Mouse (Mus musculus): ENCODE measurements around the gene Mtap.

GRCm38 (mm10) chr4:89089110-89089509 lies 47.8 kb upstream of the Mtap start:
- no peak for TF ChIP-seq CTCF (IDR thresholded peaks at IDR 0.05; ENCODE audit: control insufficient read depth, insufficient read depth, insufficient replicate concordance, low read depth, low read length)
- TF ChIP-seq POLR2A (IDR thresholded peaks at IDR 0.05; ENCODE audit: control insufficient read depth, low read depth, low read length): no peak
